Mouse (Mus musculus): ENCODE results near the gene Dlk2.

DNA sequence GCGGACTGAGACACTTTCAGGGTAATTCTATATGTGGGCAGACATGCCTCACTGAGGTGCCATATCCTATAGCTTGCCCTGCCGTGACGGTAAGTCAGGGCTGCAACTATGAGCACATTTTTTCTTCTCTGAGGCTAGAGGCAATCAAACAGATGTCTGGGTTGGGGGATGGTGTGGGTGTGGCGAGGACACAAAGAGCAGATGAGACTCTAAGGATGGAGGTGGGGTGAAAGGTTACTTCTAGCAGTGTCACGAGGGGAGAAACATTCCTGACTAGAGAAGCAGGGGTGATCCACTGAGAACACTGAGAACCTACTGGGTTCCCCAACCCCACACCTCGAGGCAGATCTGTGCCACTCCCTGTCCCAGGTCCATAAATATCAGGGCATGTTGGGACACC, 30.2 kb upstream of the Dlk2 start:
- TF ChIP-seq POLR2A (IDR thresholded peaks at IDR 0.05; ENCODE audit: low read depth, low read length) (no peak), CTCF (IDR thresholded peaks at IDR 0.05; ENCODE audit: extremely low read depth, insufficient read depth, insufficient read length, insufficient replicate concordance) (no peak)
